Mouse (Mus musculus) hindlimb bud, embryonic 11.5 days (tissue): ENCODE measurements around the gene H2-D1.
"Not testable (repeated sequence)": the region's sequence is repeated elsewhere in the genome, so short reads cannot be mapped to it uniquely, and the experiment has no call there.

Experiments
- DNase-seq: peaks from one replicate; pipeline ENCODE4 v3.0.0-alpha.2; 2012; ENCODE audit warnings: low read depth, low spot score; ENCODE audit errors: extremely low spot score

The H2-D1 gene

GRCm38 (mm10) chr17:35262664-35263522 lies at the start of gene H2-D1:
TSS of gene H2-D1 (plus strand) at chr17:35262730.
- peak; percentile 73 for DNase-seq

- no peak for DNase-seq
Measured at GRCm38 (mm10) chr17:35213071-35213470, 49.5 kb upstream of the H2-D1 start.

DNA sequence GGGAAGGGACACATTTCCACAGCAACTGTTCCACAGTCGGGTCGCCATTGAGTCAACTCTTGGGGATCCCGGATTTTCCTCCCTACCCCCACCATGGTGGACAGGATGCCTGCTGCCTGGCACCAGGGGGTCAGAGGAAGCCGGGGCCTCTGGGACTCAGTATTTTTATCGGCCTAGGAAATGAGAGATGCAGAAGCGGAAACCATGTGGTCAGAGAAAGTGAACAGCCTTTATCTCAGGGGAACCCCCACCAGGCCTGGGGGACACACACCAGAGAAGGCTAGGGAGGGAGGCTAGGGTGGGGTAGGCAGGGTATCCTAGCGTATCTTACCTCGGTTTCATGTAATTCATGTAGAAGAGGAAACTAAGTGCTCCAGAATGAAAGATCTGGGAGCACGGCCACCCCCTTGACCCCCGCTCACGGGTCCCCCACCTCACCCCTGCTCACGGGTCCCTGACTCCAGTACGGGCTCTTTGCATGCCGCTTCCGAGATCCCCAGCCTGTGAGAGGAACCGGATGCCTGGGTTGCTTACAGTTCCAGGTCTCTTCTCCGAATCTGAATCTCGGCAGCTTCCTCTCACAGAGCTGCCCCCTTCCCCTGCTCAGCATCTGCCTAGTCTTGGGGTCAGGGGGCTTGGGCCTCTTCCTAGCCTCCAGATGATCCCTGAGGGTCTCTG lies 43.9 kb upstream of the H2-D1 start:
- no peak for DNase-seq

GRCm38 (mm10) chr17:35219601-35220041 lies 42.9 kb upstream of the H2-D1 start:
- no peak for DNase-seq

DNA sequence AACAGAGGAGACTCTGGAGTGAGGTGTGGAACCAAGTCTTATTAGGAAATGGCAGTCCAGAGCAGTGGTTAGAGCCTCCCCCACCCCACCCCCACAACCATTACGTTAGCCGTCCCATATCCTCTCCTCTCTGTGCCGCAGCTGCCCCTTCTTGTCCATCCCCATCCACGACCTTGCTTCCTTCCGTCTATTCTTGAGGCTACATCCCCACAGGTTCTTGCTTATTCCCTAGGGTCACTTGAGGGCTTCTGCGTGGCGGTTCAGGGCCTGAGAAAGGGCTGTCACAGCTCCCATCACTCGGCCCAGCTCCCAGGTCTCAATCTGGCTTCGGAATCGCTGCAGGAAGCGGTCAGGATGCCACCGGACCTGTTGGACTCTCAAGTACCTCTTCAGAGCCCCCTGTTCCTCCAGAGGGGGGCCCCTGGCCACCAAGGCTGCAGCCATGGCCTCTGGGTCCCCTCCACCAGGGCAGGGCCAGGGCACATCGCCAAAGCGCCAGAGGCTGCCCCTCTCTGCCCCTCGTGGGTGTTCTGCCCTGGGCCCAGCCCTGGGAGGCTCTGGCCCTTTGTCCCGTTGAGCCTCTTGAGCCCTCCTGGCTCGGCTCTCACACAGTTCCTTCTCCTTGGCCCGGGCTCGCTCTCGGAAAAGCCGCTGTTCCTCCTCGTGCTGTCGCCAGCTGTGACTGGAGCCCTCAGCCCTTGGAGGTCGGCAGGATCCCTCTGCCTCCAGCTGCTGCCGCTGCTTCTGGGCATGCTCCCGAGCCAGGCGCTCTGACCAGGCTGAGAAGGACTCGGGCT lies 42.2 kb upstream of the H2-D1 start, which contains the start of gene Gm16181:
TSS of gene Gm16181 (plus strand) at position 679 of the 797 bp plus-strand sequence.
- DNase-seq = no peak

DNA sequence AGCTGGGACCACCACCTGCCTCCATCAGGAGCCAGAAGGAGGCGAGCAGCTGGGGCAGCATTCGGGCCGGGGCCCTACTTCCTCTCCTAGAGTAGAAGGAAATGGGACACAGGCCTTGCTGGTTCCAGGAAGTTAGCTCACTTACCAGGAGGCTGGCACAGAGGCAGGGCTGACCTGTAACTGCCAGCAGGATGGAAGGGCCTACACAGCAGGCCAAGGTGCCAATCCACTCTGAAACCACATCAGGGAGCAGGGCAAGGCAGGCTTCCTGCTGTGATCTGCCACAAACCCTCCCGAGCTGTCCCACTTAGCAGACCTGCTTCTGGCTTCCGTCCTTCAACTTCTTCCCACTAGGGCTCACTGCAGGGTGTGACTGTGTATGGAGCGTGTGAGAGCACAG lies 40.2 kb upstream of the H2-D1 start:
- no peak for DNase-seq

DNA sequence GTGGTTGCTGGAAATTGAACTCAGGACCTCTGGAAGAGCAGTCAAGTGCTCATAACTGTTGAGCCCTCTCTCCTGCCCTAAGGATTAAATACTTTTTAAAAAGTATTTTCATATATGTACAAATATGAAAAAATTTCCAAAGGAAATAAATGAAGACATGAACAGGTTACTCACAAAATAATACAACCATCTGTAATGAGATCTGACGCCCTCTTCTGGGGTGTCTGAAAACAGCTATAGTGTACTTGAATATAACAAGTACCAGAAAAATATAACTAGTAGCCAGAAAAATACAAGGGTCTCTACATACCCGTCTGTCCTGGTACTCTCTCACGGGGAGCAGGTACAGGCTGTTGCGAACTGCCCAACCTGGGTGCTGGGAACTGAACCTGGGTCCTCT lies 37.9 kb upstream of the H2-D1 start:
- DNase-seq = no peak

- no peak for DNase-seq
Measured at GRCm38 (mm10) chr17:35225456-35225855, 37.1 kb upstream of the H2-D1 start.

DNA sequence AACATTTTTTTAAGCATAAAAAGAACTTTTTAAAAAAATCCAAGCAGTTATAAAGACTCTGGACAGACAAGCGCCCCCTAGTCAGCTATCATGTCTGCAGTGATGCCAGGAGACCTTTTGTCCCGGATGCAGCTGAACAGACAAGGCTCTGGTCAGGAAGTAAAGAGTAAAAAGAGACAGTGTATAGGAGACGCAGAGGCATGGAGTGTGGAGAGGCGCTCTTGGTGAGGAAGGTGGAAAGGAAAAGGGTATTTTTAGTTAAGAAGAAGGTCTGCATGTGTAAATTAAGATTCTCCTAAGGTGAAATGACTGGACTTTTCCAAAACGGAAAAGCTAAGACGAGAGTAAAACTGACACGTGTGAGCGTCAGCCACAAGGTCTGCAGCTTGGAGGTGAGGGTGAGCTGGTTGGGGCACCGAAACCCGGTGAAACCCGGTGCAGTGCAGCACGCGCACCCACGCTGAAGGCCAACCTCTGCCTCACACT lies 35.9 kb upstream of the H2-D1 start:
- no peak for DNase-seq

- no peak for DNase-seq
Measured at GRCm38 (mm10) chr17:35231022-35231421, 31.5 kb upstream of the H2-D1 start.

GRCm38 (mm10) chr17:35232043-35232442 lies 30.5 kb upstream of the H2-D1 start:
- DNase-seq = peak; percentile 73

GRCm38 (mm10) chr17:35232659-35233058 lies 29.9 kb upstream of the H2-D1 start:
- DNase-seq = no peak

DNA sequence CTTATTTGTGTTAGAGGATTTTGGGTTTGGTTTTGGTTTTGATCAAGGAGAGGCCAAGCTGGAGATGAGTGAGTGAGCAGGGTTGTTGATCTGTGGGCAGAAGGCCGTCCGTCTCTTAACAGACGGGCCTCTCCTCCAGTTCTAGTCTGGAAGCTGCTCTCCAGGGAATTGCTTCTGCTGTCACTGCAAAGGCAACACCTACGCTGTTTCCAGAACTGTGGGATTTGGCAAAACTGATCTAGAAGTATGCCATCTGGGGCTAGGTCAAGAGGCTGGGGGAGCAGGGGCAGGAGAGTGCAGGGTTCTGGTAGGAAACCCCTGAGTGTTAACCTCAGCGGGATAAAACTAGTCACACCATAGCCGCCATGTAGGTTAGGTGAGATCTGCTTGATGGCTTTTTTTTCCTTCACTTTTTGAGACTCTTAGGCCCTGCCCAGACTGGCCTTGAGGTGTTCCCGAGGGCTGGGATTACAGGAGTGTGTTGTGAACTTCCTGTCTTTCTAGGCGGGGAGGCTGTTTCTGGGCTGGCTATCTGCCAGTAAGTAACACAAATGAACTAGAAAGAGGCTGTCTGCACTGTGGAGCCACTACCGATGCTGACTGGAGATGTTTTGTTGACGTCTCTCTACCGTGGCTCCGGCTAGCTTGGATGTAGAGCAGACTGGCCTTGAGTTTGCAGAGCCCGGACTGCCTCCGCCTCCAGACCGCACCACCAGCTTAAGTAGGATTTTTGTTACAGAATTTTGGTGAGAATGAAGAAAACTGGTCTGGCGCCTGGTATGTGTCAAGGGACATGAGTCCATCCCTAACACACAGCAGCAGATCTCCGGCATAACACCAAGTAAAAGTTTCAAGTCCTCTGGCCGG lies 29.2 kb upstream of the H2-D1 start, which contains the start of gene Atp6v1g2:
TSS of gene Atp6v1g2 (plus strand) at position 547 of the 867 bp plus-strand sequence.
- DNase-seq = no peak

GRCm38 (mm10) chr17:35234090-35234489 lies 28.4 kb upstream of the H2-D1 start:
- DNase-seq = not testable (repeated sequence)

- DNase-seq = no peak
Measured at GRCm38 (mm10) chr17:35234903-35235302, 27.6 kb upstream of the H2-D1 start.

DNA sequence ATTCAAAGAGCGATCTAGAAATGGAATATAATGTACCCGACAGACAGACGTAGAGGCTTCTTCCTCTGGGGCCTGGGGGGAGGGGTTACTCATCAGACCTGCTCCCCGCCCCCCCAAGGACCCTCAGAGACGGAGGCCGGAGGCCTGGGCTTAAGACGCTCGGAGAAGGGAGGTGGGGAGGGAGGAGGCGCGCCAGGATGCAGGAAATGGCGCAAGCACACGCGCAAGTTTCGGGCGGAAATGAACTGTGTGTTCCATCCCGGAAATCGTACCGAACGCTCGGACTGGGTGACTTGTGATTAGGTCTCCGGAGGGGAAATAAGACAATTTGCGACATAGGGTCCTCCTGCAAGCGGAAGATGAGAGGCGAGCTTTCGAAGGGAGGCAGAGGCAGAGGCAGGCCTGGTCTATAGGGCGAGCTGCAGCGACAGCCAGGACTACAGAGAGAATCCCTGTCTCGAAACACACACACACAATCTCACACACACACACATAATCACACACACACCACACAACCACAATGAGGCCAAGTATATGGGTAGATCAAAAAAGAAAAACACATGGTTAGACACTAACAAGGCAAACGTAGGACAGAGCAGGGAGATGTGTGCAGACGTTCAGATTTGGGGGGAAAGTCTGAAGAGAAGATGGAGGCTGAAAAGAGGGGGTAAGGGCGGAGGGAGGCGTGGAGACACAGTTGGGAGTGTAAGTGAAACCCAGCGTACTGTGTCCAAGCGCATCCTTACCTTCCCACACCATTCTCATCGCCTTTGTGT lies 26.7 kb upstream of the H2-D1 start, which contains the start of gene Nfkbil1:
TSS of gene Nfkbil1 (minus strand) at position 179 of the 776 bp plus-strand sequence.
- DNase-seq = peak; percentile 77

DNA sequence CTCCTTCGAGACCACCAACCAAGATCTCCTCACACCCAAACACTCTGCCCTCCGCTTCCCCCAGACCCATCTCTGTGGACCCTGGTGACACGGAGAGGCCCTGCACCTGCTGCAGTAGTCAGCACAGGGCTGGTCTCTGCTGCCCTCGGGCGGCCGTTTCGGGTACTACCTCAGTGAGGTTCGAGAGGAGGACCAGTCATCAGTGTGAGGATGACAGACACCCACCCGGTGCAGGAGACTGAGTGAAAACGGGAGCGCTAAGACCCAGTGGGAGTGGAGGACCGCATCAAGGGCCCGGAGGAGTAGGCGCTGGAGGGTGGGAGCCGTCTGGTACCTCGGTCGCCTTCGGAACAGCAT lies 26.2 kb upstream of the H2-D1 start:
- peak; percentile 69 for DNase-seq

DNA sequence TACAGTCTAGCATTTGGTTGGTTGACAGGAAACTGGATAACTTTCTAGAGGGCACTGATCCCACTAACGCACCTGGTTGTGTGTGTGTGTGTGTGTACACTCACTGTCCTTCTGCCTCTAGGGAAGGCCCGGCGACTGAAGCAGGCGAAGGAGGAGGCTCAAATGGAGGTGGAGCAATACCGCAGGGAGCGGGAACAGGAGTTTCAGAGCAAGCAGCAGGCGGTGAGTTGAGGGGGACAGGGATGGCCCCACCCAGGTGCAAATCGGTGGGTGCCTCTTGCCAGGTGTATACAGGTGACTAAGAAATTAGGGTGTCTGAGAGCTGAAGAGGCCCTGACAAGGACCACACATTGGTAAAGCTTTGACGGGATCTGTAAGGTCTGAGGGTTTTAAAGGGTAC lies 25.5 kb upstream of the H2-D1 start:
- DNase-seq = no peak

- no peak for DNase-seq
Measured at GRCm38 (mm10) chr17:35237504-35237903, 25.0 kb upstream of the H2-D1 start.
